Mouse (Mus musculus): ENCODE measurements around the gene Rgs11. TPM values are rescaled to one million over a fixed set of nuclear protein-coding genes. Genes with fewer than 3 reads are reported as not detected.

The Rgs11 gene
- polyA plus RNA-seq, 1 experiment from 2014 or later, result 1.7 TPM

DNA sequence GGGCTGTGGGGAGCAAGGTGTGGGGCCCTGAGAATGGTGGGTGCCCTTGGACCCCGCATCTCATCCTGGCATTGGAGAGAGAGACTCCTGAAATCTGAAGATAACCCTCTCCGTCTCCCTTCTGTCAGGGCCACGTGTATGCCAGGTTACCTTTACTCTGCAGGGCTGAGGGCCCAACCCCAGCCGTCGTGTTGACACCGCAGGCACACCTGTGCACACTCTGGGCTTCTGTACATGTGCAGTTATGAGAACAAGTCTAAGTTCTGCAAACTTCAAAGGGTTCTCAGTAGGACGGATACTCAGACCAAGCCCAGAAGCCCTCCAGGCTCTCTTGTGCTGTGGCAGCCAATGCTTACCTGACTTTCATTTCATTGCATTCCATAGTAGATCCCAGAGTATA, 9.5 kb downstream of the Rgs11 start:
- H3K4me1 ChIP-seq (ENCODE audit: control insufficient read depth, insufficient read depth, low read length), result no peaks in the 10 kb centered on the region
- ATAC-seq (no peak), DNase-seq (ENCODE audit: low spot score) (no peak)
- 92% methylated on average over 7 of the region's 7 CpGs for WGBS
- H3K36me3 ChIP-seq (ENCODE audit: control insufficient read depth, insufficient read depth, low read length), result no peaks in the 10 kb centered on the region
- no peak overlapping the region for H3K4me3 ChIP-seq (ENCODE audit: low read depth, low read length)
- H3K27ac ChIP-seq (ENCODE audit: low read depth, low read length), result no peak overlapping the region
- H3K4me2 ChIP-seq (ENCODE audit: low read length), result no peak overlapping the region
- H3K9me3 ChIP-seq (replicated peaks; ENCODE audit: control insufficient read depth, low read length), result no peaks in the 10 kb centered on the region
- H3K9ac ChIP-seq (ENCODE audit: low read length), result no peak overlapping the region
- H3K27me3 ChIP-seq (replicated peaks; ENCODE audit: control insufficient read depth, insufficient read depth, low read length), result no peaks in the 10 kb centered on the region

DNA sequence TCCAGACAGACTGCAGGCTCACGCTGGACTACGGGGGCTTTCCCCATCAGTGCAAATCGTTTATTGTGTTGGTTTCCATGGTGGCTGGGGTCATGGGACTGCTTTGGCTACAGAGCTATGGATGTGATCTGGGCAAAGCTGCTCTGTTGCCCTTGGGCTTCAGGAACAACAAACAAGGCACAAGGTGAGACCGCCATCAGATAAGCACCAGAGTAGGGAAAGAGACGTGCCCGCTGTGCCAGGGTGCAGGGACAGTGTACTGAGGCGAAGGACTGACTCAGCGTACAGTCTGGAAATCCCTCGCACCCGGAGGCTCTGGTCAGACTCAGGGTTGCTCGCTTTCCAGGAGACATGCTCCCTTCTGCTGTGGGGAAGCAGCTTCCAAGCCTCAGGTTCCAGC, 9.9 kb downstream of the Rgs11 start:
- Histone ChIP-seq H3K4me2 (ENCODE audit: low read length) (no peak overlapping the region), H3K27ac (ENCODE audit: low read depth, low read length) (no peak overlapping the region), H3K4me3 (ENCODE audit: low read depth, low read length) (no peak overlapping the region), H3K36me3 (ENCODE audit: control insufficient read depth, insufficient read depth, low read length) (no peaks in the 10 kb centered on the region), H3K9me3 (replicated peaks; ENCODE audit: control insufficient read depth, low read length) (no peaks in the 10 kb centered on the region), H3K9ac (ENCODE audit: low read length) (no peak overlapping the region), H3K4me1 (ENCODE audit: control insufficient read depth, insufficient read depth, low read length) (no peaks in the 10 kb centered on the region), H3K27me3 (replicated peaks; ENCODE audit: control insufficient read depth, insufficient read depth, low read length) (no peaks in the 10 kb centered on the region)
- DNase-seq (ENCODE audit: low spot score) (no peak), ATAC-seq (no peak)
- WGBS, result 89% methylated on average over 11 of the region's 11 CpGs

DNA sequence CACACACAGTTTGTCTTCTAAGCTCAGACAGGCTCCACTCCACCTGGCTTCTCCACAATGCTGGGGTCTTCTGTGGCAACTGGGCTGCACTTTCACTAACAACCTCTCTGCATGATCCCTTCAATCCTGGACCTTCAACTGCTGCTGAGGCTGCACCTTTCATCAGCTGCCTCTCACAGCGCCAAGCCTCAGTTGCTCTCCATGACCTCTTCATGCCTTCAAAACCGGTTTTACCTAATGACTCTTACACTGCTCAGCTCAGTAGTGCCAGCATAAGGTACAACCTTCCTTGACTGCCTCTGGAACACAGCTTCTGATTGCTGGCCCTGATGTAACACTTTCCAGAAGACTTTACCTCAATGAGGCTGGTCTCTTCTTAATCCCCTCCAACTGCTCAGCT, 18.8 kb downstream of the Rgs11 start:
- Histone ChIP-seq H3K9me3 (replicated peaks; ENCODE audit: control insufficient read depth, low read length) (no peaks in the 10 kb centered on the region), H3K27me3 (replicated peaks; ENCODE audit: control insufficient read depth, insufficient read depth, low read length) (no peaks in the 10 kb centered on the region), H3K9ac (ENCODE audit: low read length) (no peak overlapping the region), H3K4me3 (ENCODE audit: low read depth, low read length) (no peak overlapping the region), H3K4me1 (ENCODE audit: control insufficient read depth, insufficient read depth, low read length) (no peaks in the 10 kb centered on the region), H3K36me3 (ENCODE audit: control insufficient read depth, insufficient read depth, low read length) (peaks cover 6% of the 10 kb centered on the region; the same call in 1 of the 2 replicates), H3K27ac (ENCODE audit: low read depth, low read length) (no peak overlapping the region), H3K4me2 (ENCODE audit: low read length) (no peak overlapping the region)
- WGBS, result 73% methylated on average over 2 of the region's 2 CpGs
- ATAC-seq (no peak), DNase-seq (ENCODE audit: low spot score) (no peak)

DNA sequence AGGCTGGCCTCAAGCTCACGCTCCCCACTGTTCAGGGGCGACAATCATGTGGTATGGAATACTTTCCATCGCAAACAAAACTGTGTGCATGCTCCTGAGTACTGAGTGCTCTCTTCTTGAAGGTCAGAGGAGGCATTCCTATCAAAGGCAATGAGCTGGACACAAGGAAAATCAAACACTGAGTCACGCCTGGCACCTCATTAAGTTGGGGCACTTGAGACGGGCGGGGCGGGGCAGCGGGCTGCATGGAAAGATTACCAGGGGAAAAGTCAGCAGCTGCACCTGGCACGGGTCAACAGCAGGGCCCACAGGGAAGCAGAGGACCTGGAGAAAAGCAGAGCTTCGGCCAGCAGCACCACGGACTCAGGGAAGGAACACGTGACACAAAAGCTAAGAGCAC, 22.4 kb downstream of the Rgs11 start:
- Histone ChIP-seq H3K4me2 (ENCODE audit: low read length) (no peak overlapping the region), H3K9ac (ENCODE audit: low read length) (no peak overlapping the region), H3K27me3 (replicated peaks; ENCODE audit: control insufficient read depth, insufficient read depth, low read length) (no peaks in the 10 kb centered on the region), H3K4me3 (ENCODE audit: low read depth, low read length) (no peak overlapping the region), H3K9me3 (replicated peaks; ENCODE audit: control insufficient read depth, low read length) (no peaks in the 10 kb centered on the region), H3K27ac (ENCODE audit: low read depth, low read length) (no peak overlapping the region), H3K36me3 (ENCODE audit: control insufficient read depth, insufficient read depth, low read length) (no peaks in the 10 kb centered on the region), H3K4me1 (ENCODE audit: control insufficient read depth, insufficient read depth, low read length) (no peaks in the 10 kb centered on the region)
- ATAC-seq, result no peak
- WGBS, result 85% methylated on average over 12 of the region's 12 CpGs
- DNase-seq (ENCODE audit: low spot score), result no peak

DNA sequence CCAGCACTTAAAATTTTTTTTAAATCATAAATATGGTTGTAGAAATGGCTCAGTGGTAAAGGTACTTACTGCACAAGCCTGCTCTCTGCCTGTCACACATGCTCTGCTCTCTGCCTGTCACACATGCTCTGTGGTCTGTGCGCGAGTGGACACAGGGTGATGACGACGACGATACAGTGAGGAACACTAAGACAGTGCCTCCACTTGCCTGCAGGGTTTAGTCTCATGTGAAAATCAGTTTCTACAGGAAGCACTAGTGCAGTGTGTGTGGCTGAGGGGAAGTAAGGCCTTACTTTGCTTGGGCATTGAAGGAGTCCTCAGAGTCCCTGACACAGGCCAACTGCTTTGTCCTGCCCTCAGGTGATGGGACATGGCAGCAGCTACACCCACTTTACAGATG, 27.0 kb downstream of the Rgs11 start:
- Histone ChIP-seq H3K4me3 (ENCODE audit: low read depth, low read length) (no peak overlapping the region), H3K4me2 (ENCODE audit: low read length) (no peak overlapping the region), H3K9me3 (replicated peaks; ENCODE audit: control insufficient read depth, low read length) (no peaks in the 10 kb centered on the region), H3K36me3 (ENCODE audit: control insufficient read depth, insufficient read depth, low read length) (no peaks in the 10 kb centered on the region), H3K4me1 (ENCODE audit: control insufficient read depth, insufficient read depth, low read length) (no peaks in the 10 kb centered on the region), H3K27me3 (replicated peaks; ENCODE audit: control insufficient read depth, insufficient read depth, low read length) (no peaks in the 10 kb centered on the region), H3K27ac (ENCODE audit: low read depth, low read length) (no peak overlapping the region), H3K9ac (ENCODE audit: low read length) (no peak overlapping the region)
- ATAC-seq (no peak), DNase-seq (ENCODE audit: low spot score) (no peak)
- 97% methylated on average over 5 of the region's 5 CpGs for WGBS

DNA sequence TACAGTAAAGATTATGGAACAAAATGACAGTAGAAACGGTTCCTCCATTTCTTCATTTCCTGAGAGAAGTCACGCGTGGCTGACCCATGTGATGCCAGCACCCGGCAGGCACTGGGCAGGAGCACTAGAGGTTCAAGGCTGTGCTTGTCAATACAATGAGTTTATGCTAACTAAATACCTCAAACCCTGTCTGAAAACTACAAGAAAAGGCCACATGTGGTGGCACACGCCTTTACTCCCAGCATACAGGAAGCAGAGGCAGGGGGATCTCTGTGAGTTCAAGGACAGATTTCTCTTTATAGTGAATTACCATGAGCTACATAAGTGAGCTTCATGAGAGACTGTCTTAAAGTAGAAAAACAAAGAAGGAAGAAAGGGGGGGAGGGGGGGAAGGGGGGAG, 28.4 kb downstream of the Rgs11 start:
- no peak for ATAC-seq
- WGBS, result 94% methylated on average over 5 of the region's 5 CpGs

DNA sequence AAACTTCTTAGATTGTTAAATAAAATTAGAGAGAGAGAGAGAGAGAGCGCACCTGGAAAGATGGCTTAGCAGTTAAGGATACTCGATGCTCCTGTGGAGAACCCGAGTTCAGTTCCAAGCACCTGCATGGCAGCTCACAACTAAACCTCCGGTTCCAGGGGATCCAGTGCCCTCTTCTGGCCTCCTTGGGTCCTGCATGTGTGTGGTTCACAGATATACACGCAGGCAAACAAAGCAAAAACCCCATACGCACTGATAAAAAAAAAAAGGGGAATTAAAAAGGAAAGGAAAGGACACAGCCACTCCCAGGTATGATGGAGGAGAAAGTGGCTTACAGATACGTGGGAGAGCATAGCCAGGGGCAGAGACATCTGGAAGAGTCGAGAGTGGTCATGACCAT, 30.1 kb downstream of the Rgs11 start:
- Histone ChIP-seq H3K9me3 (replicated peaks; ENCODE audit: control insufficient read depth, low read length) (no peaks in the 10 kb centered on the region), H3K36me3 (ENCODE audit: control insufficient read depth, insufficient read depth, low read length) (no peaks in the 10 kb centered on the region), H3K27ac (ENCODE audit: low read depth, low read length) (no peak overlapping the region), H3K4me1 (ENCODE audit: control insufficient read depth, insufficient read depth, low read length) (no peaks in the 10 kb centered on the region), H3K27me3 (replicated peaks; ENCODE audit: control insufficient read depth, insufficient read depth, low read length) (no peaks in the 10 kb centered on the region), H3K4me2 (ENCODE audit: low read length) (no peak overlapping the region), H3K4me3 (ENCODE audit: low read depth, low read length) (no peak overlapping the region), H3K9ac (ENCODE audit: low read length) (no peak overlapping the region)
- 69% methylated on average over 8 of the region's 8 CpGs for WGBS
- DNase-seq (ENCODE audit: low spot score) (no peak), ATAC-seq (no peak)

More for the DNA sequence above, 28.4 kb downstream of the Rgs11 start:
- Histone ChIP-seq H3K4me2 (ENCODE audit: low read length) (no peak overlapping the region), H3K4me3 (ENCODE audit: low read depth, low read length) (no peak overlapping the region), H3K27me3 (replicated peaks; ENCODE audit: control insufficient read depth, insufficient read depth, low read length) (no peaks in the 10 kb centered on the region), H3K4me1 (ENCODE audit: control insufficient read depth, insufficient read depth, low read length) (no peaks in the 10 kb centered on the region), H3K36me3 (ENCODE audit: control insufficient read depth, insufficient read depth, low read length) (no peaks in the 10 kb centered on the region), H3K9me3 (replicated peaks; ENCODE audit: control insufficient read depth, low read length) (no peaks in the 10 kb centered on the region), H3K27ac (ENCODE audit: low read depth, low read length) (no peak overlapping the region), H3K9ac (ENCODE audit: low read length) (no peak overlapping the region)
- no peak for DNase-seq (ENCODE audit: low spot score)

DNA sequence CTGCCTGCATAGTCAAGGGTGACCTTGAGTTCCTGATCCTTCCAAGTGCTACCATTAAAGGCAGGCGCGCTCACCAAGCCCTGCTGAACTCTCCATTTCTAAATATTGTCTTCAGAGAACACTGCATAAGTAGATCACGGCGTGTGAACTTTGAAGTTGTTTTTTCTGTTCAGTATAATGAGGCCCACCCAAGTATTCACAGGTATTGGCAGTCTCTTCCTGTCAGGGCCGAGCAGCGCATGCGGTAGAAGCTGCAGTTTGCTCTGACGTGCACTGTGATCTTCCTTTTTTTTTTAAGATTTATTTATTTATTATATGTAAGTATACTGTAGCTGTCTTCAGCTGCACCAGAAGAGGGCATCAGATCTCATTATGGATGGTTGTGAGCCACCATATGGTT, 31.6 kb downstream of the Rgs11 start:
- DNase-seq (ENCODE audit: low spot score) (no peak), ATAC-seq (no peak)
- H3K4me1 ChIP-seq (ENCODE audit: control insufficient read depth, insufficient read depth, low read length), result no peaks in the 10 kb centered on the region
- no peak overlapping the region for H3K4me3 ChIP-seq (ENCODE audit: low read depth, low read length)
- H3K9ac ChIP-seq (ENCODE audit: low read length), result no peak overlapping the region
- H3K27ac ChIP-seq (ENCODE audit: low read depth, low read length), result no peak overlapping the region
- no peak overlapping the region for H3K4me2 ChIP-seq (ENCODE audit: low read length)
- H3K9me3 ChIP-seq (replicated peaks; ENCODE audit: control insufficient read depth, low read length), result no peaks in the 10 kb centered on the region
- H3K27me3 ChIP-seq (replicated peaks; ENCODE audit: control insufficient read depth, insufficient read depth, low read length), result no peaks in the 10 kb centered on the region
- 89% methylated on average over 8 of the region's 8 CpGs for WGBS
- no peaks in the 10 kb centered on the region for H3K36me3 ChIP-seq (ENCODE audit: control insufficient read depth, insufficient read depth, low read length)

DNA sequence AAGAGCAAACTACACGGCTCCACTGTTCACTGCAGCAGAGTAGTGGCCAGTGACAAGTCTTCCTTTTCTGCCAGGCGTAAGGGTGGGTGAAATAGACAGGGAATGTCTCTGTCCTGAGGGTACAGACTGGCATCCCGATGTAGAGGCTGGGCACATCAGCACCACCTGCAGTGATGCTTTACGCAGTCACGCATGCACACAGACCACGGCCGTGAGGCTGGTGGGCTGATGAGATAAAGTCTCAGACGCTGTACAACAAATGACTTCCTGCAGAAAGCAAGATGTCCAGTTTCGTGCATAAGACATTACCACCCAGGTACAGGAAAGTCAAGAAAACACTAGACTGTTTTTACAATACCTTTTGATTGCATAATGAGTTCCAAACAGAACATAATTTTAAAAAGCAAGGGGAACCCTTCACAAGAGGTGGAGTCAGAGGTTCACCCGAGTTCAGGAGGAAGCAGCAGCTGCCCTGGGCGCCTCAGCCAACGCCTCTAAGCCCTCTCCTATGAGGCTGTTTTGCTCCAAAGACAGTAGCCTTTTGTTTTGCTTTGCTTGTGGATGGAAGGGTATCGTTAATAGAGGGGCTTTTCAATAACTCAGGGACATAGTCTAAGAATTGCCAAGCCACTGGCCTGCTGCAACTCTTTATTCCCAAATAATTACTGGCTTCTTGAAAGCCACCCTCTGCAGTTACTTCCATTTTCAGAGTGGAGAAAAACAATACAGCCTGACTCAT, 32.5 kb downstream of the Rgs11 start:
- Histone ChIP-seq H3K27ac (ENCODE audit: low read depth, low read length) (no peak overlapping the region), H3K4me3 (ENCODE audit: low read depth, low read length) (no peak overlapping the region), H3K4me2 (ENCODE audit: low read length) (no peak overlapping the region), H3K36me3 (ENCODE audit: control insufficient read depth, insufficient read depth, low read length) (no peaks in the 10 kb centered on the region), H3K4me1 (ENCODE audit: control insufficient read depth, insufficient read depth, low read length) (no peaks in the 10 kb centered on the region), H3K9me3 (replicated peaks; ENCODE audit: control insufficient read depth, low read length) (no peaks in the 10 kb centered on the region), H3K9ac (ENCODE audit: low read length) (no peak overlapping the region; the same call in 1 of the 2 replicates), H3K27me3 (replicated peaks; ENCODE audit: control insufficient read depth, insufficient read depth, low read length) (no peaks in the 10 kb centered on the region)
- ATAC-seq, result no peak
- 49% methylated on average over 13 of the region's 13 CpGs for WGBS
- no peak for DNase-seq (ENCODE audit: low spot score)
